Mouse (Mus musculus) thymus, adult 2 months (tissue): ENCODE results near the gene Coro1b.

Source experiments
- CTCF ChIP-seq: fragments of 200-500 bp; IDR thresholded peaks from 2 replicates; pipeline ENCODE4 v1.5.1; 2012; ENCODE audit warnings: mild to moderate bottlenecking, control low read depth, low read length, moderate library complexity, borderline replicate concordance; ENCODE audit not compliant: control insufficient read depth, poor library complexity, insufficient read depth; ENCODE audit errors: extremely low read depth
- POLR2A ChIP-seq: fragments of 200-500 bp; IDR thresholded peaks from 2 replicates; pipeline ENCODE4 v1.6.1; 2012; ENCODE audit warnings: mild to moderate bottlenecking, low read length, control low read depth, moderate library complexity; ENCODE audit not compliant: control insufficient read depth, poor library complexity, insufficient read depth; ENCODE audit errors: extremely low read depth

GRCm38 (mm10) chr19:4156073-4156579 lies 7.7 kb downstream of the Coro1b start:
- TF ChIP-seq POLR2A (no peak), CTCF (no peak)
